Mouse (Mus musculus) kidney, postnatal 25 days (tissue): ENCODE results near the gene Tle3.

Source experiments
- DNase-seq, 2 experiments: peaks; one replicate each; pipeline ENCODE4 v3.0.0; 2021; ENCODE audit warnings: mixed read lengths in 2 of 2

Gene Tle3

GRCm38 (mm10) chr9:61436761-61437160 lies 64.6 kb downstream of the Tle3 start:
- no peak for DNase-seq

DNA sequence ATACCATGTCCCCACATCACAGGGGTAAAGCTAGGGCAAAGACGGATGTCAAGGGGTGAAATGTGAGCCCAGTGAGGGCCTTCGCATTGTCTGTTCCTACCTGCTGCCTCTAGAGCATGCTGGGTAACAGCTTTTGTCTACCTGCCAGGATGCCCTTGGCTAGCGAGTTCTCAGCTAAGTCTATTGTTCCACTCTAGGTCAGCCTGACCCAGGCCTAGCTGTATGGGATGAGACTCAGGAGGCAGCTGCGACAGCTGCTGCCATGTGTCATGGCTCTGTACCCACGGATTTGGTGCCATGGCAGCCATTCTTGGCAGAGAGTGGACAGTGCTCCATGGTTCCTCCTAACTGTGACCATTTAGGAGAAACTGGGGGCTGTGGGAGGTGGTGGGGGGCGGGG lies 66.9 kb downstream of the Tle3 start:
- DNase-seq = no peak

DNA sequence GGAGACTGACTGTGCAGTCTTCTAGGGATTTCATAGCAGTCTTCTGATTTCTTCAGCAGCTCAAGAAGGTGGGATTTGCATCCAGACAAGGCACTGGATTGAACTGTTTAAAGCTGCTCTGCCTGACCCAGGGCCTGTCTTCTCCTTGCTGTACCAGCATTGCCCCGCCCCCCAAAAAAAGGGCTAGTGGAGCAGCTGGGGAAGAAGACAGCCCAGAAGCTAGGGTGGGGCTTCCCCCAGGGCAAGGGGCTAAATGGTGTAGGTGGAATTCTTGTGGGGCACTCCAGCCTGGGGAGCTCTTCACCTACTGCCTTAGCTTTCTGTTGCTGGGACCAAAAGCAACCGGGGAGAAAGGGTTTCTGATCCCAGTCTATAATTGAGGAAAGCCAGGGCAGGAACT lies 67.8 kb downstream of the Tle3 start:
- DNase-seq = no peak

DNA sequence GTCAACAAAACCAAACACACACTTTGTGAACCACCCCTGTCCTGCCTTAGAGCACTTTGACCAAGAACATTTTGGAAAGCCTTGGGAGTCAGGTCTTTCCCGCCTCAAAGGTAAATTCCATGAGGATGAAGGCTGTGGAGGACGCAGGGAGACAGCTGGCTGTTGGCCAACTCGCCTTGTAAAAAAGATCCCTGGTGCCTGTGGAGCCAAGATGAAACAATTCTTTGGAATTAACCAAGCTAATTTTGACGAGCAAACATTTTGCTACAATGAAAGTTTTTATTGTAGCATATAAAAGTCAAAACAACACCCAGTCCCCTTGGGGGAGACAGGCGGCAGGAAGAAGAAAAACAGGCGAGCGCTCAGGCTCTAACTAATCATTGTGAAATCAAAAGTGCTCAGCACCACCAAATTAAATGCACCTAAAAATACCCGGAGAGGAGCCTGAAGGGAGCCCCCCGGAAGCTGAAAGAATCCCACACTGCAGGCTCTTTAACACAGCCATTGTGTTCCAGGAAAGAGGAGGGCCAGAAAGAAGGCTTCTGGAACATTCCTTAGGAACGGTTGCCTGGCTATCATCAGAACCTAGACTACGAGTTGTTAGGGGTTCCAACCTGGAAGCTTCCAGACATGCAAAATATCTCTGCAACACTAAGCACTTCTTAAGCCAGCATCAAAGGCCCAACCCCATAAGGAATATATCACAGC lies 69.2 kb downstream of the Tle3 start:
- DNase-seq = peak; percentile 34 to 43

DNA sequence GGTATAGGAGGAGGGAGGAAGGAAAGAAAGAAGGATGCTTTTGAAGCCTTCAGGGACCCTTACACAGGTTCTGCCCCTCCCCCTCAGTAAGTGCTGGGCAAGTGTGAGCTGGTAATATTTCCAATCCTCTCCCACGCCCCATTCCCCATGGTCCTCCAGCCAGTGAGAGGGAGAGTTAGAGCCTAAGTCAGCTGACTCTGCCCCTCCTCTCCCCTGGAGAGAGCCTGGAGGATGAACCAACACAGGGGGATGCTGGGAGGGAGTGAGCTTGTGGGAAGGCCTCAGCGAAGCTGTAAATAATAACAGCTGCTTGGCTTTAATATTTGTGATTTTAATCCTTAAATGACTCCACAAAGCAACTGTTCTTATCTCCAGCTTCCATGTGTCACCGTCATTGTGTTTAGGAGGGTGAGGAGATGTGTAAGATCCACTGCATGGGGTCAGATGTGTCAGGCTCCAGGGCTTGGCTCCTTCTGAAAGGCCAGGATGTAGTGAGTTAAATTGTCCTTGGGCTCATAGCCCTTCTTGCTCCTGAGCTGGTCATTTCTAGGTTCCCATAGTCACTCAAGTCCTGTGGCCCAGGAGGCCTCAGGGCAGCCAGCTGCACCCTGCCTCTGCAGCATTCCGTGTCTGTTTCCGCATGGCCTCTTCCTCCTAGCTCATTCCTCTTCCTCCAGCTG lies 70.9 kb downstream of the Tle3 start:
- DNase-seq = peak; percentile 12 to 41

- peak in 1 of 2 experiments; percentile 28 for DNase-seq
These were observed 73.0 kb downstream of the Tle3 start for GRCm38 (mm10) chr9:61445151-61445550.

DNA sequence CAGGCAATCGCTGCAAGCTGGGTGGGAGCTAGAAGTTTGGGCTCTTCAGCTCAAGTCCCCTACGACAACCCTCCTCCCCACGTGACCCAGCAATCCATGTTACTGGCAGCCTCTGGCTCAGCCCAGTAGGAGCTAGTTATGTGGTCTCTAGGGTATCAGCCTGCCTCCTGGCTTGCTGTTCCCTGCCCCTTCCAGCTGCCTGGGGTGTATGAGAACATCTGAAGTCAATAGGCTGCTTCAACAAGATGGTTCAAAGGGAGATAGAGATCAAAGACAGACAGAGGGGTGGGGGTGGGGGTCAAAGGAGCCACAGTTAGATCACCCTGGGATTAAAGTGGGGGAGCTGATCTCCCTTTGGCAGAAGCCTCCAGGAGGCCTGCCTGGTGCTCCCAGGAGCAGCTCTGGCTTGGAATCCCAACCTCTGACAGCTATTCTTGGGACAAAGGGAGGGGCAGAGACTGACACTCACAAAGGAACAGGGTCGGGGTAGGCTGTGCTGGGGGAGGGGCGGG lies 73.6 kb downstream of the Tle3 start:
- DNase-seq = peak in 1 of 2 experiments; percentile 41

GRCm38 (mm10) chr9:61446965-61447364 lies 74.8 kb downstream of the Tle3 start:
- peak in 1 of 2 experiments; percentile 21 for DNase-seq

DNA sequence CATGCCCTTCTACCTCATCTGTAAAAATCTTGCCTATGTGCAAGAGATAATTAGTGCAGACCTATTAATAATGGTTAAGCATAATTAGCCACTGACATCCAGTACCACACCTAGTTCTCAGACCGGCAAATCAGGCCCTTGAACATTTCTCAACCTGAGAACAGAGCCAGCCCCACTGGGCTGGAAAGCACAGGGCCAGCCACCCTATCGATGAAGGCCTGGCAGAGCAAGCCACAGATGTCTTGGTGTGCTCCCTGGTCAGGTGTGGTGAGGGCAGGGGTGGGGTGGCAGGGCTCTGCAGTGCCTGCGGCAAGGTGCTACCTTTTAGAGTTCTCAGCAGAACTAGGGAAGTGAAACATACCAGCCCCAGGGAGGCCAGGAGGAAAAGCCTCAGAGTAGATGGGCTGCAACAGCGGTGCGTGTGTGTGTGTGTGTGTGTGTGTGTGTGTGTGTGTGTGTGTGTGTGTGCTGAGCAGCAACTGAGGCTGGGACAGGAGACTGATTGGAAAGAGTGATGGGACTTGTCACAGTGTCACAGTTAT lies 77.3 kb downstream of the Tle3 start:
- DNase-seq = peak in 1 of 2 experiments; percentile 15

DNA sequence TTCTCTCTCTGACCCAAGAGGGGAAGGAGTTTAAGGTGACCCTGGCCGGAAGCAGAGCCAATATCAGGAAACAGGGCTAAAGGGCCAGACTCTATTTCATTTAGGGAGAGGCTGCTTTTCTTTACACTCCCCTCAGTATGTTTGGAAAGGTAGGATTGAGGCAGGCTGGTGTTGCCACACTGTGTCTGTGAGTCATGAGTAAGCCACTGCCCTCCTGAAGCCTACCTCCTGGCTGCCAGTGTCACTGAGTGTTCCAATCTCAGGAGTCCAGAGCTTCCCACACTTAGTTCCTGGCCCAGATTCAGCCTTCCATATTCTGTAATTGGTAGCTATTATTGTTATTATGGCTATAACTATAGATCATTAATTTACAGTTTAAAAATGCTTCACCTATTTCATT lies 79.9 kb downstream of the Tle3 start:
- no peak for DNase-seq

DNA sequence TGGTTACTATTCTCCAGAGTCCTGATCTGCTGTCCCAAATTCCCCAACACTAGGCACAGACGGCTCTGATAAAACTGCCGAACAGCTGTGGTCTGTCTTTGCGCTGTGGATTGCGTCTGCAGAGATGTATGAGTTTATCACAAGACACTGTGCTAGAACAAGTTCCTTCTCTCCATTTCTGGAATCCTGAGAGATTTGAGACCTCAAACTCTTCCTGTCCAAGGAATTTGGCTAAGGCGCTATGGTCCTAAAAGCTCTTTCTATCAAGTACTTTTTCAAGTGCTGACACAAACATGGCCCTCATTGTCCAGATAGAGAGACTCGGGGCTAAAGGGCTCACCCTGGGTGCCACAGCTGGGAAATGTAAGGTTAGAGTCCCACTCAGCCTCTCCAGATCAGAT lies 83.7 kb downstream of the Tle3 start:
- DNase-seq = peak; percentile 29 to 63

DNA sequence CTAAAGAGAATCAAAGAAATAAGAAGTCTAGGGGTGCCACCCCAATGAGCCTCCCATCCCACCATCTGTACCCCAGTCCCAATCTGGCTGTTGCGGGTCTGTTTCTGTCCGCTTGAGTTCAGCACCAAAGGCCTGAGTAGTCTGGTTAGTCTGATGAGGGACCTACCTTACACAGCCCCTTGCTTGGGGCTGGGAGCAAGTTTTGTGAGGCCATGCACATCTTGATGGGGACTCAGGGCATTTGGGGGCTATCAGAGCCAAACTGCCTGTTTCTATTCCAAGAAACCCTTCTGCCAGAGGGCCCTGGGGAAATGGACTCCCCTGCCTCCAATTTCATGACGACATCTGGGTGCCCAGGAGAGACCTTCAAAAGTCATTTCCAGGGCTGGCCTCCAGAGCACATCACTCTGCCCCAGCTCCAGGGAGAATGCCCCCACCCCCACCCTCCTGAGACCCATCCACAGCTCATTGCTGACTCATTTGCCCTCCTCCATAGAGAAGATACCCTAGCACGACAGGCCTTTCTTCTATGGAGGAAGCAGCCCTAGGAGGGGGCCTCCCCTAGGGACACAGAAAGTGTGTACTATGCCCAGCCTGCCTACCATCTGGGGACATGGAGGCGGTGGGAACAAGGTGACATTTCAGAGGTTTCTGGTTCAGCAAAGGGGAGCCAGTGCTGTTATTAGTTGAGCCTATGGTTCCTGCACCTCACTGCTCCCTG lies 84.4 kb downstream of the Tle3 start:
- no peak for DNase-seq

DNA sequence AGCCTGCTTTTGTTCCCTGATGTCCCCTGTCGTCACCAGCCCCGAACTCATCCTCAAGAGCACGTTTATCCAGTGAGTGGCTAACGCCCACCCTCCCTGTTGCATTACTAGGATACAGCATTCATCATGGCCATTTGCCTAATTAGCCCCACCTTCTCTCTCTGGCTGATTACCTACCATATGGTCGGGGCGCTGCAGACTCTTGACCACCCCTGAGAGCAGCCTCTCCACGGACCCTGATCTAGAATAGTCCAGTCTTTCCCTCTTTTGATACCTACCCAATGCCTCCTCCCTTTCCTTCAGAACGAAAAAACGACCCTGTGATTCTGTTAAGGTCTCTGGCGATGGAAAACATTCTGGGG lies 85.0 kb downstream of the Tle3 start:
- DNase-seq = no peak

DNA sequence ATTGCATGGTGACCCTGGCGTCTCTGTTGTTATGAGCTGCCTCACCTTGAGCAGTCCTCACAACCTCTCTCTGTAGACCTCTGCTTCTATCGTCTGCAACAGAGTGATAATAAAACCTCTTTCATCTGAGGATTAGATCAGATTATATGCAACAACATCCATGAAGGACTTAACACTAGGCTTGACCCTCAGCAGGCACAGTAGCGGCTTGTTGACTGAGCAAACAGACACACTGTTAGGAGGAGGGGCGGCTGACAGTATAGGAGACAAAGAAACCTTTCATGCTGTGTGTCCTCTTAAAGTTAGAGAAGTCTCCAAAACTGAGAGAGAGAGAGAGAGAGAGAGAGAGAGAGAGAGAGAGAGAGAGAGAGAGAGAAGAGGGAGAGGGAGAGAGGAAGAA lies 89.7 kb downstream of the Tle3 start:
- no peak for DNase-seq

- DNase-seq = no peak
These were observed 95.3 kb downstream of the Tle3 start for GRCm38 (mm10) chr9:61467436-61467835.
